Mouse (Mus musculus): ENCODE data around the gene Barhl2.

GRCm38 (mm10) chr5:106455984-106456383 is 2.0 kb downstream of the Barhl2 start:
- TF ChIP-seq CTCF (conservative IDR thresholded peaks at IDR 0.05; ENCODE audit: insufficient read depth, insufficient read length, low read depth, low read length) (no peak), POLR2A (IDR thresholded peaks at IDR 0.05; ENCODE audit: low read depth, low read length) (no peak)

Measured in kidney, adult 2 months (tissue).